In genomic region chr19:21884385-21884784, GRCm38 (mm10) we compare ENCODE assay signal across 17 mouse cellular contexts.
DNase-seq lines count a peak whose midpoint lies in the region; ATAC-seq and TF ChIP-seq lines count a peak whose summit lies in the region.
"Had no signal": no experiment of that assay in that cellular context is flagged by ENCODE, and none has a peak within 500 bp of the region (broad histone marks: within the 10 kb centered on the region; RNA-seq: fewer than 3 reads in every experiment).

No protein-coding gene starts in this region.

- no peak overlapping the region for H3K4me2 ChIP-seq in heart, embryonic 11.5 days
- H3K4me2 ChIP-seq in lung, postnatal 0 days (replicated peaks; ENCODE audit: low read depth, low read length) = no peak overlapping the region
- H3K4me2 ChIP-seq in stomach, postnatal 0 days (replicated peaks; ENCODE audit: low read depth) = no peak overlapping the region
- H3K4me2 ChIP-seq: limb, embryonic 13.5 days; lung, embryonic 15.5 days; midbrain, embryonic 12.5 days had no signal

- WGBS in heart, embryonic 11.5 days (ENCODE audit: insufficient replicate concordance) = 64% methylated on average over 4 of the region's 4 CpGs
- 77% methylated on average over 4 of the region's 4 CpGs for WGBS in lung, postnatal 0 days
- 80% methylated on average over 4 of the region's 4 CpGs for WGBS in stomach, postnatal 0 days

- peak overlapping the region; percentile 46; the same call in 1 of the 2 replicates for H3K27ac ChIP-seq in heart, embryonic 11.5 days (ENCODE audit: low read depth, low read length)
- H3K27ac ChIP-seq in lung, postnatal 0 days (ENCODE audit: low read length) = no peak overlapping the region
- H3K27ac ChIP-seq in layer of hippocampus, adult 2 months = no peak overlapping the region
- no peak overlapping the region for H3K27ac ChIP-seq in stomach, postnatal 0 days (replicated peaks)
- H3K27ac ChIP-seq: limb, embryonic 13.5 days; lung, embryonic 15.5 days; midbrain, embryonic 12.5 days had no signal

- no peak for TF ChIP-seq CTCF in lung, postnatal 0 days (IDR thresholded peaks at IDR 0.05)
- TF ChIP-seq CTCF in layer of hippocampus, adult 2 months (conservative IDR thresholded peaks at IDR 0.05) = no peak
- TF ChIP-seq CTCF in stomach, postnatal 0 days (IDR thresholded peaks at IDR 0.05; ENCODE audit: low read depth) = no peak

- peaks cover 16% of the 10 kb centered on the region for H3K4me1 ChIP-seq in heart, embryonic 11.5 days (ENCODE audit: control insufficient read depth, insufficient read depth, low read length)
- peaks cover 8% of the 10 kb centered on the region; the same call in 1 of the 2 replicates for H3K4me1 ChIP-seq in lung, postnatal 0 days (ENCODE audit: insufficient read depth, low read depth, low read length)
- H3K4me1 ChIP-seq in stomach, postnatal 0 days (replicated peaks; ENCODE audit: control insufficient read depth, insufficient read depth) = no peaks in the 10 kb centered on the region

- no peaks in the 10 kb centered on the region for H3K36me3 ChIP-seq in heart, embryonic 11.5 days (ENCODE audit: control insufficient read depth, insufficient read depth, low read length)
- no peaks in the 10 kb centered on the region for H3K36me3 ChIP-seq in lung, postnatal 0 days (ENCODE audit: insufficient read depth, low read length)
- H3K36me3 ChIP-seq in stomach, postnatal 0 days (ENCODE audit: control insufficient read depth, insufficient read depth, low read length) = no peaks in the 10 kb centered on the region
- H3K36me3 ChIP-seq: limb, embryonic 13.5 days; lung, embryonic 15.5 days; midbrain, embryonic 12.5 days had no signal

- H3K9me3 ChIP-seq in heart, embryonic 11.5 days (replicated peaks; ENCODE audit: control insufficient read depth, low read length) = no peaks in the 10 kb centered on the region
- no peaks in the 10 kb centered on the region for H3K9me3 ChIP-seq in lung, postnatal 0 days (ENCODE audit: low read length)
- no peaks in the 10 kb centered on the region for H3K9me3 ChIP-seq in stomach, postnatal 0 days (ENCODE audit: control insufficient read depth, low read length)
- H3K9me3 ChIP-seq: limb, embryonic 13.5 days; lung, embryonic 15.5 days; midbrain, embryonic 12.5 days had no signal

- no peak overlapping the region for H3K4me3 ChIP-seq in heart, embryonic 11.5 days (ENCODE audit: low read depth, low read length)
- no peak overlapping the region for H3K4me3 ChIP-seq in lung, postnatal 0 days (ENCODE audit: low read depth, low read length)
- H3K4me3 ChIP-seq in layer of hippocampus, adult 2 months = no peak overlapping the region
- H3K4me3 ChIP-seq in stomach, postnatal 0 days (ENCODE audit: low read depth, low read length) = no peak overlapping the region
- H3K4me3 ChIP-seq: erythroblast, embryonic 14.5 days; limb, embryonic 13.5 days; lung, embryonic 15.5 days; midbrain, embryonic 12.5 days had no signal

- intact Hi-C loops in heart, postnatal 25 days (cut with DNase I) = loop anchor here (10.0 kb wide), 1 partner anchor 500 kb away; no protein-coding TSS in a partner anchor

- no peak for ATAC-seq in heart, embryonic 11.5 days (replicated peaks; ENCODE audit: insufficient number of reproducible peaks, low FRiP score, low TSS enrichment)
- no peak for ATAC-seq in lung, postnatal 0 days
- ATAC-seq in stomach, postnatal 0 days (ENCODE audit: low FRiP score, low TSS enrichment) = no peak
- ATAC-seq: Patski had no signal

- DNase-seq in heart, postnatal 25 days (ENCODE audit: low spot score) = no peak
- DNase-seq in retina, postnatal 1 day = peak; percentile 50
- no peak for DNase-seq in retina, embryonic 14.5 days (ENCODE audit: low spot score)
- peak; percentile 34 to 65 for DNase-seq in cerebellum, postnatal 36 days
- DNase-seq in lung, postnatal 0 days (ENCODE audit: low spot score) = no peak
- DNase-seq in layer of hippocampus, adult 2 months (ENCODE audit: low spot score in 2 of 2) = no peak
- no peak for DNase-seq in stomach, postnatal 0 days (ENCODE audit: low spot score)
- DNase-seq: adrenal gland, adult 8-10 months; gastrocnemius, postnatal 36 days; kidney, adult 9 months; thymus, adult 2 months had no signal

- no peak for TF ChIP-seq EP300 in lung, postnatal 0 days (IDR thresholded peaks at IDR 0.05)
- TF ChIP-seq EP300 in stomach, postnatal 0 days (optimal IDR thresholded peaks at IDR 0.05) = no peak

- H3K9ac ChIP-seq in heart, embryonic 11.5 days (ENCODE audit: low read depth, low read length) = no peak overlapping the region
- no peak overlapping the region for H3K9ac ChIP-seq in lung, postnatal 0 days (replicated peaks; ENCODE audit: low read depth)
- no peak overlapping the region for H3K9ac ChIP-seq in stomach, postnatal 0 days (ENCODE audit: low read length)
- H3K9ac ChIP-seq: limb, embryonic 13.5 days; lung, embryonic 15.5 days; midbrain, embryonic 12.5 days had no signal

- H3K27me3 ChIP-seq in heart, embryonic 11.5 days (ENCODE audit: control insufficient read depth, insufficient read depth, low read length) = no peaks in the 10 kb centered on the region
- no peaks in the 10 kb centered on the region for H3K27me3 ChIP-seq in lung, postnatal 0 days (replicated peaks; ENCODE audit: insufficient read depth, low read length)
- H3K27me3 ChIP-seq in stomach, postnatal 0 days (ENCODE audit: control insufficient read depth, insufficient read depth, low read length) = no peaks in the 10 kb centered on the region
- H3K27me3 ChIP-seq: limb, embryonic 13.5 days; lung, embryonic 15.5 days; midbrain, embryonic 12.5 days had no signal

Comparison
In these comparisons a context has a peak if more than half of its experiments do, and no peak if none do; other contexts are left out.
1. DNase-seq: peak in retina, postnatal 1 day (single experiment) and cerebellum, postnatal 36 days (2 of 2); none in heart, postnatal 25 days (single experiment), retina, embryonic 14.5 days (single experiment), lung, postnatal 0 days (single experiment), layer of hippocampus, adult 2 months (0 of 2) and stomach, postnatal 0 days (single experiment).